Mouse (Mus musculus) liver, adult 2 months (tissue): ENCODE measurements at regions not wholly inside any gene's neighbourhood (a gene's known extent, or its start where the extent isn't known, plus 50 kb on each side); places are given as distances from the start of the nearest gene placed in this dataset.

Experiments
- CTCF ChIP-seq: fragments of 200-500 bp; IDR thresholded peaks from 2 replicates; pipeline ENCODE4 v1.5.1; 2011; ENCODE audit warnings: low read depth, low read length, control low read depth
- POLR2A ChIP-seq: fragments of 200-500 bp; IDR thresholded peaks from 2 replicates; pipeline ENCODE4 v1.6.1; 2011; ENCODE audit warnings: low read length, control low read depth; ENCODE audit not compliant: insufficient read depth; ENCODE audit errors: extremely low read depth

- TF ChIP-seq POLR2A = no peak
- TF ChIP-seq CTCF = no peak
These were observed 128.2 kb upstream of the E2f7 start for GRCm38 (mm10) chr10:110617004-110617403.
